Mouse (Mus musculus) heart, embryonic 15.5 days (tissue): ENCODE results near the gene S100a16. TPM values are rescaled to one million over a fixed set of nuclear protein-coding genes. Genes with fewer than 3 reads are reported as not detected.

Source experiments
- ATAC-seq: fragments of 200-750 bp; cut with Nextera tagmentation; replicated peaks from 2 replicates; pipeline ENCODE4 v1.8.0; 2017; ENCODE audit warnings: low read depth, moderate TSS enrichment; ENCODE audit not compliant: insufficient number of reproducible peaks, insufficient read depth, low FRiP score
- H3K27ac ChIP-seq: fragments of 300-500 bp; sonication (generic); 2 replicates; pipeline ENCODE4 v1.5.1; 2015; ENCODE audit warnings: mild to moderate bottlenecking, inconsistent platforms
- H3K27me3 ChIP-seq: fragments of 300-500 bp; sonication (generic); 2 replicates; pipeline ENCODE4 v1.6.1; 2015; ENCODE audit warnings: inconsistent platforms
- H3K36me3 ChIP-seq: fragments of 300-500 bp; sonication (generic); 2 replicates; pipeline ENCODE4 v1.6.1; 2015; ENCODE audit warnings: mild to moderate bottlenecking, inconsistent platforms
- H3K4me1 ChIP-seq: fragments of 300-500 bp; sonication (generic); replicated peaks from 2 replicates; pipeline ENCODE4 v1.6.1; 2015; ENCODE audit warnings: inconsistent platforms
- H3K4me2 ChIP-seq: fragments of 300-500 bp; sonication (generic); 2 replicates; pipeline ENCODE4 v1.6.1; 2015; ENCODE audit warnings: inconsistent platforms, mild to moderate bottlenecking, moderate library complexity
- H3K4me3 ChIP-seq: fragments of 300-500 bp; sonication (generic); 2 replicates; pipeline ENCODE4 v1.5.1; 2015; ENCODE audit warnings: mild to moderate bottlenecking, inconsistent platforms
- H3K9ac ChIP-seq: fragments of 300-500 bp; sonication (generic); 2 replicates; pipeline ENCODE4 v1.6.1; 2015; ENCODE audit warnings: mild to moderate bottlenecking, inconsistent platforms
- H3K9me3 ChIP-seq: fragments of 300-500 bp; sonication (generic); replicated peaks from 2 replicates; pipeline ENCODE4 v1.6.1; 2016; ENCODE audit warnings: inconsistent platforms
- WGBS: fragments of 180-500 bp; shearing (Covaris S2); methylation state at CpG from one replicate; pipeline ENCODE4 v1.1.7; 2015; ENCODE audit warnings: mixed read lengths; 5-methylcytosine and 5-hydroxymethylcytosine counted together
- polyA plus RNA-seq: library from polyadenylated mRNA; unstranded; fragments of >200 nt; fragmentation: Nextera tagmentation; extraction: Ambion mirVana; gene quantifications from 2 replicates; pipeline ENCODE4 v1.2.1, GENCODE M21; 2015

The S100a16 gene
- polyA plus RNA-seq, 1 experiment from 2014 or later: 89.3 TPM

DNA sequence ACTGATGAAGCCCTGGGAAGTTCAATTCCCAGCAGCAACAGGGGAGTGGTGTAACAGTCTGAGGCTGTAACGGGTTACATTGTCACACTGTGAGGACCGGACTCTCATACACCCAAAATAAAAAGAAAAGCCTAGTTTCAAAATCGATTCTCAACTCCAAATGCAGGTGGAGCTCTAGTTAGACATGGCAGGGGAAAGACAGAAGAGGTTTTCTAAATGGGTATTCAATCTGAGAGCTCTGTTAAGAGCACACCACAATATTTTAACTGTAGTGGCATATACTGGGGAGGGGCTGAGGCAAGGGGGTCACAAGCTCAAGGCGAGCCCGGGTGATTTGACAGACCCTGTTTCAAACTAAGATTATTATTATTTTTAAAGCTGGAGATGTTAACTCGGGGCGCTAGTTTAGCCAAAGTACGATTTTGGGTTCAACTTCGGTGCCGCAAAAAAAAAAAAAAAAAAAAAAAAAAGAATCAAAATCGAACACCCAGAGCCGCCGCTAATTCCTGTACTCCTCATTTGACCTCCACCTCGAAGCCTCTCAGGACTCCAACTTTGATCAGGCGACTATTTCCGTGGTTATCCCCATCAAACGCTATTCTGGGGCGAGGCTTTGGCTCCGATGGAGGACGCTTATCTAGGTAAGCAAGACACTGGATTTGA, 28.6 kb upstream of the S100a16 start:
- no peak for ATAC-seq
- Histone ChIP-seq H3K4me2 (peak overlapping the region; percentile 66), H3K27me3 (no peaks in the 10 kb centered on the region), H3K4me1 (peaks cover 30% of the 10 kb centered on the region), H3K9me3 (no peaks in the 10 kb centered on the region), H3K36me3 (peaks cover 43% of the 10 kb centered on the region), H3K4me3 (peak overlapping the region; percentile 84), H3K9ac (peak overlapping the region; percentile 96), H3K27ac (peak overlapping the region; percentile 93)
- WGBS: 3% methylated on average over 20 of the region's 20 CpGs

DNA sequence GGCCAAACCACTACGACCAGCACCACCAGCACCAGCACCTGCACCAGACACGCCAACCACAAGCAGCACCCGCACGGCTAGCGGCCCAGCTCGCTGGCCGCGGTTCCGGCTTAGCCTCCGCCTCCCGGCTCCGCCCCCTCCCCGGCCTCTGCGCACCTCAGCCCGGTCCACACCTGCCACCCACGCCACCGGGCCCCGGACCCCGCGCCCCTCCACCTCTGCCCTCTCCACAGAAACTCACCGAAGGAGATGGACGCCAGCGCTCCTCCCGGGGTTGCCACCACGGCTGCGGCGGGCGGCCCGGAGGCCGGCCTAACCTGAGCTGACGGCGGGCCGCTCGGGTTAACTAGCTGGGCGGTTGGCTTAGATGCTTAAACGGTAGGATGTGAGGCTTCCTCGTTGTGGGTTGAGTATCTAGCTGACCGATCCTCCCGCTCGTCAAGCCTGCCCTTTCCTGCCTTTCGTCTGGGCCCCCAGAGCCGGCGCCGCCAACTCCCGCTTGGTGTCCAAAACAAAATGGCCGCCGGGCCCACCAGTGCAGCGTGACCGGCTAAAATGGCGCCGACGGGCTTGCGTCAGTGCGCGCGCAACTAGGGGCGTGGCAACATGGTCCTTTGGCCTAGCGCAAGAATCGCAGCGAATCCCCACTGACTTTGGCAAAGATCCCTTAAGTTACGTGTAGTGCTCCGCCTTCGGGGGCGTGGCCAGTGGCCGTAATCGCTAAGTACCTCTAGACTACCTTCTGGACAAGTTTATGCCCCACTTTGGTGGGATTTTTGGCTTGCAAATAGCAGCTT, 27.9 kb upstream of the S100a16 start, which contains the start of gene Chtop:
Chtop (minus strand) TSS at position 549 of the 797 bp plus-strand sequence.
- H3K9me3 ChIP-seq: no peaks in the 10 kb centered on the region
- under 1% methylated on average over 66 of the region's 66 CpGs for WGBS

DNA sequence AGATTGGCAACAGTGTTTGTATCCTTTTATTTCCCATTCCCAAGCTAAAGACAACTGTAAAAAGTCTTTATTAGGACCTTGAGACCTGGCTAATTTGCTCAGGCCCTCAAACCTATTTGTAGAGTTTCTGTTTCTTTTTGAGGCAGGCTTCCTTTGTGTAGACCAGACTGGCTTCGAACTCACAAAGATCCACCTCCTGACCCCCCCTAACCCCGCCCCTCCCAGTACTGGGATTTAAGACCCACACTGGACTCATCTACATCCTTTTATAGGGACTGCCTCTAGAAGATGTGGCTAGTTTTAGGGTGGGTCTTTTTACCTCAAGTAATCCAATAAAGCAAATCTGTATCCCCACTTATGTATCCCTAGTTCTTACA, 27.3 kb upstream of the S100a16 start:
- no peaks in the 10 kb centered on the region for H3K27me3 ChIP-seq
- peaks cover 33% of the 10 kb centered on the region for H3K4me1 ChIP-seq
- peak overlapping the region; percentile 77 for H3K27ac ChIP-seq
- no peak for ATAC-seq
- peak overlapping the region; percentile 84 for H3K4me3 ChIP-seq
- H3K9ac ChIP-seq: no peak overlapping the region
- H3K4me2 ChIP-seq: peak overlapping the region; percentile 60
- WGBS: 38% methylated on average over 2 of the region's 2 CpGs
- no peaks in the 10 kb centered on the region for H3K9me3 ChIP-seq
- peaks cover 29% of the 10 kb centered on the region for H3K36me3 ChIP-seq

More for the DNA sequence above, 27.9 kb upstream of the S100a16 start, which contains the start of gene Chtop:
- Histone ChIP-seq H3K36me3 (peaks cover 35% of the 10 kb centered on the region), H3K27ac (peak within 1 kb of the TSS; percentile 93), H3K9ac (peak within 1 kb of the TSS; percentile 96), H3K4me2 (peak within 1 kb of the TSS; percentile 66), H3K4me3 (peak within 1 kb of the TSS; percentile 84), H3K4me1 (peaks cover 33% of the 10 kb centered on the region), H3K27me3 (no peaks in the 10 kb centered on the region)
- peak; percentile 88 for ATAC-seq

DNA sequence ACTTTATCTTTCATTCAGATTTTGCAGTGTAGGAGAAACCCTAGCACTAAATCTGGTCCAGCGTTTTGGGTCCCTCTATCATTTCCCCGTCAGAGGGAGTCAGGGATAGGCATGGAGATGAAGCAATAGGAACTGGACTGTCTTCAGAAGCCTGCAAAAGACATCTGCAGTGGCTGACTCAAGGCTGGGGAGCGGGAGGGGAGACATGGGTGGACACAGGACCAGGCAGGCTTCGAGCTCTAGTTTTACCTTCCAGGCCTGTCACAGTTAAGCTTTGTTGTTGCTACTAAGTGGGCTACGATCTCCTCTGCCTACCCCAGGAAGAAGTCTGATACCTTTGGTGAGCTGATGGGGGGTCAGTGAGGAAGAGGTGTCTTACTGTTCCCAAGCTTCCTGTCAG, 24.8 kb upstream of the S100a16 start:
- H3K27ac ChIP-seq: no peak overlapping the region
- no peaks in the 10 kb centered on the region for H3K9me3 ChIP-seq
- H3K4me1 ChIP-seq: peaks cover 40% of the 10 kb centered on the region
- peaks cover 4% of the 10 kb centered on the region for H3K36me3 ChIP-seq
- H3K9ac ChIP-seq: no peak overlapping the region
- ATAC-seq: no peak
- H3K4me2 ChIP-seq: no peak overlapping the region
- no peaks in the 10 kb centered on the region for H3K27me3 ChIP-seq
- no peak overlapping the region for H3K4me3 ChIP-seq
- WGBS: 74% methylated on average over 5 of the region's 5 CpGs

DNA sequence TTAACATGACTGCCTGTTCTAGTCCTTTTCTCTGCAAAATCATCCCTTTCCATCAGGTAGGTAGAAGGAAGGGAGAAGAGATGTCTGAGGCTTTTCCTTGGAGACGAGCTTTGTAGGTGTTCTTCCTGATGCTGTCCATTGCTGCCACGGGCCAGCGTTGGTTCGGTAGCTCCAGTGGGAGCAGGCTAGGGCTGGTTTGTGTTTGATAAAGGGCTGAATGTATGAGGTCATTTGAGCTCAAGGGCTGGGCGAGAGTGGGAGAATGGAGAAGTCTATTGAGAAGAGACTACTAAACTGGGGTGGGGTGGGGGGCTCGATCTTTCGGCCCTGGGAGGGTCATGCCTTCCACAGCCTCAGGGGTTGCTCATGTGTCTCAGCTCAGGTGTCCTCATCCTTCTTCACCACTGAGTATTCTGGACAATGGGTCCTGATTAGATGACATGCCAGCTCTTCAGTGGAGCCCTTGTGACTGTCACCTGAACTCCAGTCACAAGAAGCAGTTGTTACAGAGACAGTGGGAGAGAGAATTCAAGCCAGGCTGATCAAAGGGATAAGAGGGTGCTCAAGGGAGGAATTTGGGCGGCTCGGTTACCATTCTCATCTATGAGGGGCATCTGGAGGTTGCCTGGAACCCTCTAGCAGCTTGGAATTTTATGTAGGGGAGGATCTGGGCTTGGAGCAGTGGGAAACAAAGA, 24.0 kb upstream of the S100a16 start:
- Histone ChIP-seq H3K27ac (no peak overlapping the region), H3K9me3 (no peaks in the 10 kb centered on the region), H3K36me3 (no peaks in the 10 kb centered on the region; the same call in 1 of the 2 replicates), H3K4me2 (peak overlapping the region; percentile 93), H3K9ac (peak overlapping the region; percentile 66), H3K4me1 (peaks cover 31% of the 10 kb centered on the region), H3K27me3 (no peaks in the 10 kb centered on the region), H3K4me3 (peak overlapping the region; percentile 57)
- ATAC-seq: no peak
- WGBS: 61% methylated on average over 9 of the region's 9 CpGs

DNA sequence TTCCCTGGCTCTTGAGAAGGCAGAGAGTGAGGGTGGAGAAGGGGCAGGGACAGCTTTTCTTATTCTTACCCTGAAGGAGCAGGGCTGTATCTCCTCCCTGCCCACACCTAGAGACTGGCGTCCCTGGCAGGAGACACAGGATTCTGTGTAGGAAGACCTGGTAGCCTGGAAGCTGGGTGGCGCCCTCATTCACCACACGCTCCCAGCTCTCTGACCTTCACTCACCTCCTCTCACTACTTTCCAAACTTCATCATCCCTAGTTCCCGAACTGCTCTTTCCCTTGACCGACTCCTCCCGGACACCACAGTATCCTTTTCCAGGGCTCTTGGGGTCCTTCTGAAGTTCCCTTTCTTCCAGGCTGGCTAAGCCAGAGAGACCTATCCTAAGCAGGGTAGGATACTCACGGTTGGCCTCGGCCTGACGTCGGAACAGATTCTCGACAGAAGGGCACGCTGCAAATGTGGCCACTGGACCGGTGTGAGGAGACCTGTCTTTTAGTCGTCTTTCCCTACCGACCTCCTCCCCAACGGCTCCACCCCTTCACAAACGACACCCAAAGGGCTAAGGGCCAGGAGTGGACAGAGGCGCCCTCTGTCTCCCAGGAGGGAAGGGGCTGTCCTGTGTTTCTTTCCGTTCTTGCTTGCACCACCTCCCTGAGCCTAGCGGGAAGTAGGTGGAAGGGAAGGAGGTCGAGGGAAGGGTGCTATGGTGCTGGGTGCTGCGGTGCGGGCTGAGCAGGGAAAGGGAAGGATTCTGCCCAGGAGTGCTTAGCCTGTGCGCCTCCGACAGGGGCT, 23.1 kb upstream of the S100a16 start, which contains the start of the genes S100a1 and S100a13:
S100a1 (minus strand) TSS at position 597 of the 795 bp plus-strand sequence.
S100a13 (plus strand) TSS at position 640 of the 795 bp plus-strand sequence.
- 2% methylated on average over 25 of the region's 25 CpGs for WGBS
- peak; percentile 63 for ATAC-seq

DNA sequence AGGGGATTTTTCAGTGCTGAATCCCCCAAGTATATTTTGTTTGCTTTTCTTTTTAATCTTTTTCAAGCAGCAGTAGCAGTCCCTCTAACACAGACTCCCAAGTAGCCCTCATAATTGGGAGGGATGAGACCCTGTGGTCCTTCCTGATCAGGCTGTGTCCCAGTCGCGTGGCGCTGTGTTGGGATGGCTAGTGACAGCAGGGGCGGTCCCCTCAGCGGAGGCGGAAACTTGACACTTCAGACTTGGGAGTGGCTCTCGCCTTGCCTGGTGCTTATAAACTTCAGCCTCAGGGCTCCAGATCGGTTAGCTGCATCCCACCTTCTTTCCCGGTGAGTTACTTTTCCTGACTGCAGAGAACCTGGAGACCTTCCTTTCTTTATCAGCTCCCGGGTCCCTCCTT, 22.4 kb upstream of the S100a16 start:
- H3K9me3 ChIP-seq: no peaks in the 10 kb centered on the region

More for the DNA sequence above, 23.1 kb upstream of the S100a16 start, which contains the start of the genes S100a1 and S100a13:
- Histone ChIP-seq H3K4me1 (peaks cover 29% of the 10 kb centered on the region), H3K27me3 (no peaks in the 10 kb centered on the region), H3K4me3 (peak within 1 kb of the TSS; percentile 57), H3K9me3 (no peaks in the 10 kb centered on the region), H3K9ac (peak within 1 kb of the TSS; percentile 66), H3K4me2 (peak within 1 kb of the TSS; percentile 93), H3K27ac (peak within 1 kb of the TSS; percentile 89), H3K36me3 (no peaks in the 10 kb centered on the region; the same call in none of the 2 replicates)

DNA sequence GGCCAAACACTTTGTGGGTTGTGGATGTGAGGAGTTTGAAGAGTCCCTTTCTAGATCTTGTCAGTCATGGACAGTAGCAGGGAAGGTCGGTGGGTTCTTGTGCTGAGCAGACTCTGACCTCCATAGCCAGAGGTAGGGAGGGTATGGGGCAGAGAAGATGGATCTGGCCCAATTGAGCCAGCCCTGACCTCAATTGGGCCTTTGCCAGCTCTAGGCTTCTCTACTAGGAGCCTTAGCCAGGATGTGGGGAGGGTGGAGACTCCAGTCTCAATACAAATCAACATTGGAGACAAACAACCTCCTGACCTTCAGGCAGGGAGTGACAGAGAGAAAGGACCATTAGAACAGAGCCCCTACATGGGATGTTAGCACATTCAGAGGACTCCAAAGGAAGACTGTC, 21.8 kb upstream of the S100a16 start:
- H3K4me1 ChIP-seq: peaks cover 29% of the 10 kb centered on the region
- H3K4me3 ChIP-seq: peak overlapping the region; percentile 57
- peak overlapping the region; percentile 93 for H3K4me2 ChIP-seq
- no peaks in the 10 kb centered on the region for H3K27me3 ChIP-seq
- ATAC-seq: no peak
- H3K9me3 ChIP-seq: no peaks in the 10 kb centered on the region
- no peaks in the 10 kb centered on the region; the same call in none of the 2 replicates for H3K36me3 ChIP-seq
- H3K9ac ChIP-seq: peak overlapping the region; percentile 66
- peak overlapping the region; percentile 89 for H3K27ac ChIP-seq
- 29% methylated on average over 1 of the region's 1 CpGs for WGBS

More for the DNA sequence above, 22.4 kb upstream of the S100a16 start:
- peak overlapping the region; percentile 89 for H3K27ac ChIP-seq
- no peaks in the 10 kb centered on the region; the same call in none of the 2 replicates for H3K36me3 ChIP-seq
- 0% methylated on average over 10 of the region's 10 CpGs for WGBS
- H3K9ac ChIP-seq: peak overlapping the region; percentile 66
- H3K27me3 ChIP-seq: no peaks in the 10 kb centered on the region
- peaks cover 29% of the 10 kb centered on the region for H3K4me1 ChIP-seq
- peak; percentile 76 for ATAC-seq
- peak overlapping the region; percentile 93 for H3K4me2 ChIP-seq
- H3K4me3 ChIP-seq: peak overlapping the region; percentile 57

DNA sequence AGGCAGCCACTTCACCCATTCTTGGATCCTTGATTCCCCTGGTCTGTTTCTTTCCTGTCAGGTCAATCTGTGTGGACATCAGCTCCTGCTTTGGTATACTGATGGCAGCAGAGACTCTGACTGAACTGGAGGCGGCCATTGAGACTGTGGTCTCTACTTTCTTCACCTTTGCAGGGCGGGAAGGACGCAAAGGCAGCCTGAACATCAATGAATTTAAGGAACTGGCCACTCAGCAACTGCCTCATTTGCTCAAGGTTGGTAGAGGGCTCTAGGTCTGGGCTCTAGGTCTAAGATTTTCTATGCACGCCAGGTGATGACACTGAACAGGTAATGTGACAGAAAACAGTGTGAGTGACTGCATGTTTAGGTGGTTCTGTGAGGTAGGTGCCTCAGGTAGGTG, 21.3 kb upstream of the S100a16 start:
- Histone ChIP-seq H3K9me3 (no peaks in the 10 kb centered on the region), H3K36me3 (no peaks in the 10 kb centered on the region; the same call in none of the 2 replicates), H3K27ac (no peak overlapping the region), H3K9ac (no peak overlapping the region), H3K27me3 (no peaks in the 10 kb centered on the region), H3K4me3 (peak overlapping the region; percentile 57; the same call in 1 of the 2 replicates), H3K4me1 (peaks cover 29% of the 10 kb centered on the region), H3K4me2 (peak overlapping the region; percentile 93)
- ATAC-seq: no peak
- WGBS: 90% methylated on average over 4 of the region's 4 CpGs

DNA sequence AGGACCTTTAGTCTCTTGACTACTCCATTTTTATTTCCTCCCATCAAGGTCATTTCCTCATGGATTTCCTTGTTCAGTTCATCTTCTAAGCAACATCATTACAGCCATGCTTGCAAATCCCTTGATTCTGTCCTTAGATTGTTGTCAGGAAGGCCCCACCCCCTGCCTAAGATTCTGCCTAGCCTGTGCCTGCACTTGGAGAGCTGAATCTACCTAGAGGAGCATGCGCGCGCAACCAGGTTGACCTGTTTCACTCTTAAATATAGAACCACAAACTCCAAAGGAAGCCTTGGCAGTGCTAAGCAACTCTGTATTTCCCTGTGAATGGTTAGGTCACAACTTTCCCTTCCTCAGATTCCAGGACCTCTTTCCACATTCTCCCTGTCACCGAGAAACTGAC, 19.3 kb upstream of the S100a16 start:
- Histone ChIP-seq H3K4me3 (no peak overlapping the region), H3K4me1 (peaks cover 20% of the 10 kb centered on the region), H3K36me3 (no peaks in the 10 kb centered on the region; the same call in 1 of the 2 replicates), H3K9ac (no peak overlapping the region), H3K4me2 (no peak overlapping the region), H3K27me3 (no peaks in the 10 kb centered on the region), H3K9me3 (no peaks in the 10 kb centered on the region), H3K27ac (no peak overlapping the region)
- ATAC-seq: no peak
- 77% methylated on average over 4 of the region's 4 CpGs for WGBS
